Mouse (Mus musculus) hindbrain, embryonic 13.5 days (tissue): ENCODE results near the gene Fau. TPM values are rescaled to one million over a fixed set of nuclear protein-coding genes. Genes with fewer than 3 reads are reported as not detected.
A peak's percentile ranks its signal among the peaks of the same experiment; 100 is the strongest.

Experiments used
- ATAC-seq: fragments of 200-750 bp; cut with Nextera tagmentation; 2 replicates; pipeline ENCODE4 v1.8.0; 2017; ENCODE audit warnings: moderate TSS enrichment; ENCODE audit not compliant: low FRiP score
- H3K27ac ChIP-seq: fragments of 300-500 bp; sonication (generic); 2 replicates; pipeline ENCODE4 v1.5.1; 2015; ENCODE audit warnings: inconsistent platforms, mild to moderate bottlenecking, moderate library complexity
- H3K27me3 ChIP-seq: fragments of 300-500 bp; sonication (generic); 2 replicates; pipeline ENCODE4 v1.6.1; 2015; ENCODE audit warnings: mild to moderate bottlenecking, inconsistent platforms
- H3K36me3 ChIP-seq: fragments of 300-500 bp; sonication (generic); 2 replicates; pipeline ENCODE4 v1.6.1; 2015; ENCODE audit warnings: mild to moderate bottlenecking, inconsistent platforms
- H3K4me1 ChIP-seq: fragments of 300-500 bp; sonication (generic); replicated peaks from 2 replicates; pipeline ENCODE4 v1.6.1; 2015; ENCODE audit warnings: inconsistent platforms
- H3K4me2 ChIP-seq: fragments of 300-500 bp; sonication (generic); 2 replicates; pipeline ENCODE4 v1.6.1; 2015; ENCODE audit warnings: inconsistent platforms, mild to moderate bottlenecking, moderate library complexity
- H3K4me3 ChIP-seq: fragments of 300-500 bp; sonication (generic); 2 replicates; pipeline ENCODE4 v1.5.1; 2015; ENCODE audit warnings: mild to moderate bottlenecking, inconsistent platforms
- H3K9ac ChIP-seq: fragments of 300-500 bp; sonication (generic); 2 replicates; pipeline ENCODE4 v1.6.1; 2015; ENCODE audit warnings: mild to moderate bottlenecking, inconsistent platforms
- H3K9me3 ChIP-seq: fragments of 300-500 bp; sonication (generic); 2 replicates; pipeline ENCODE4 v1.6.1; 2016; ENCODE audit warnings: inconsistent platforms
- WGBS: fragments of 180-500 bp; shearing (Covaris S2); methylation state at CpG from one replicate; pipeline ENCODE4 v1.1.7; 2015; 5-methylcytosine and 5-hydroxymethylcytosine counted together
- microRNA-seq: library from miRNA; unstranded; fragments of <30 nt; microRNA quantifications from one replicate; pipeline ENCODE4, GENCODE M21; 2016
- polyA plus RNA-seq: library from polyadenylated mRNA; unstranded; fragments of >200 nt; fragmentation: Nextera tagmentation; extraction: Ambion mirVana; gene quantifications from 2 replicates; pipeline ENCODE4 v1.2.1, GENCODE M21; 2015

Gene Fau
- polyA plus RNA-seq, 1 experiment from 2014 or later: 656 TPM

DNA sequence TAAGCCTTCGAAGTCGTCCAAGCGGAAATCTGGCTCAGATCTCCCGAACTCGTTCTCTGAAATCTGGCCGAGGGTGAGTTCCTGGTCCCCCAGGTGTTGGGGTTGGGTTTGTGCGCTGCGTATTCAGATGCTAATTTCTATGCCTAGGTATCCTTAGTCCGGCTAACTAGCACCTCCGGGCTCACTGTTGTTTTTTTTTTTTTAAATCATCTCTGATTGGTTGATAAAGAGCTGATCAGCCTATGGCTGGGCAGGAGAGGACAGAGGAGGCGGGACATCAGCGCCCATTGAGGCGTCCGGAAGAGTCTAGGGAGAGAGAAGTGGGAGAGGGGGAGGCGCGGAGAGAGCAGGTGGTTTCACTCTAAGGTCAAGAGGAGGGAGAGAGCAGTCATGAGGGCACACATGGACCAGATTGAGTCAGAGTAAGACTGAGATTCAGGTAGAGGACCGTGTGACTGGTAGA, 27.8 kb downstream of the Fau start:
- Histone ChIP-seq H3K36me3 (peaks cover 24% of the 10 kb centered on the region), H3K9ac (peak overlapping the region; percentile 58), H3K4me2 (peak overlapping the region; percentile 92), H3K9me3 (no peaks in the 10 kb centered on the region), H3K4me3 (peak overlapping the region; percentile 72), H3K27ac (no peak overlapping the region), H3K4me1 (peaks cover 29% of the 10 kb centered on the region), H3K27me3 (no peaks in the 10 kb centered on the region)
- under 1% methylated on average over 17 of the region's 17 CpGs for WGBS
- ATAC-seq: peak; percentile 60

GRCm38 (mm10) chr19:6088841-6089240, 31.2 kb downstream of the Fau start:
- Histone ChIP-seq H3K4me1 (peaks cover 15% of the 10 kb centered on the region), H3K4me3 (no peak overlapping the region), H3K4me2 (no peak overlapping the region), H3K36me3 (peaks cover 3% of the 10 kb centered on the region), H3K9me3 (no peaks in the 10 kb centered on the region), H3K27me3 (no peaks in the 10 kb centered on the region), H3K27ac (no peak overlapping the region), H3K9ac (no peak overlapping the region)
- no peak for ATAC-seq
- 94% methylated on average over 13 of the region's 13 CpGs for WGBS

DNA sequence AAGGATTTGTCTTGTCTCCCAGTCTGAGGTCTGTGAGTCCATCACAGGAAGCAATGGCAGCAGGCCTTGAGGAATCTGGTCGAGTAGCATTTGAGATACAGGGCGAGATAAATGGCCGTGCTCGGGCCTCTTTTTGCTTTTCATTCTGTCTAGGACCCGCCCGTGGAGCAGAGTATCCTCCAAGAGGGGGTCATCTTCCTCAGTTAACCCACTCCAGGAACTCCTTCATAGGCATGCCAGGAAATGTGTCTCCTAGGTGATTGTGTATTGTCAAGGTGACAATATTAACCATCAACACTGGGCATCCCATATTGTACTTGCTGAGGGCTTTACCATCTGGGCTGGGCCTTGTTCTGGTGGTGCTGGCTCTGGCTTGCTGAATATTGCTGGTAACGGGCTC, 36.5 kb downstream of the Fau start, which contains the start of gene AC131692.1:
Gene AC131692.1, plus strand, starts transcription at position 301 of the 400 bp plus-strand sequence.
- Histone ChIP-seq H3K9me3 (no peaks in the 10 kb centered on the region), H3K27ac (no peak within 1 kb of the TSS), H3K9ac (peak within 1 kb of the TSS; percentile 24; the same call in 1 of the 2 replicates), H3K4me3 (no peak within 1 kb of the TSS), H3K27me3 (no peaks in the 10 kb centered on the region), H3K4me2 (no peak within 1 kb of the TSS), H3K36me3 (peaks cover 3% of the 10 kb centered on the region), H3K4me1 (no peaks in the 10 kb centered on the region)
- no peak for ATAC-seq
- WGBS: 91% methylated on average over 7 of the region's 7 CpGs

DNA sequence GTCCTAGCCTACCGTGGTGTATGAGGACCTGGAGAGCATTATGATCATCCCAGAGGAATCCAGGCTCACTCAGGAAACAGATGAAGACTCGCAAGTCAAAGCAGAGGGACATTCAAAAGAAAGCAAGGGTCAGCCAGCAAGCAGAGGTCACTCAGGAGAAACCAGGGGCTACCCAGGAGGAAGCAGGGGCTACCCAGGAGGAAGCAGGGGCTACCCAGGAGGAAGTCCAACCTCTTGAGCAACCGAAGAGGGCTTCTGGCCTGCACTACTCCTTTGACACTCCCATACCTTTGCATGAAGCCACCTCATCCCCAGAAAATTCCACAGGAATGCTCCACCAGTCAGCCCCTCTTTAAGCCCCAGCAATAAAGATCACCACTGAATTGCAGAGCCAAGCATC, 40.2 kb downstream of the Fau start:
- no peaks in the 10 kb centered on the region for H3K4me1 ChIP-seq
- H3K27ac ChIP-seq: no peak overlapping the region
- H3K4me2 ChIP-seq: no peak overlapping the region
- ATAC-seq: no peak
- no peaks in the 10 kb centered on the region for H3K9me3 ChIP-seq
- no peaks in the 10 kb centered on the region for H3K36me3 ChIP-seq
- no peaks in the 10 kb centered on the region for H3K27me3 ChIP-seq
- WGBS: 95% methylated on average over 3 of the region's 3 CpGs
- no peak overlapping the region for H3K9ac ChIP-seq
- H3K4me3 ChIP-seq: no peak overlapping the region

- no peaks in the 10 kb centered on the region for H3K9me3 ChIP-seq
- no peaks in the 10 kb centered on the region for H3K27me3 ChIP-seq
- no peak overlapping the region for H3K27ac ChIP-seq
- H3K4me3 ChIP-seq: no peak overlapping the region
- ATAC-seq: no peak
- H3K4me1 ChIP-seq: no peaks in the 10 kb centered on the region
- H3K4me2 ChIP-seq: no peak overlapping the region
- no peaks in the 10 kb centered on the region for H3K36me3 ChIP-seq
- no peak overlapping the region for H3K9ac ChIP-seq
- 62% methylated on average over 6 of the region's 6 CpGs for WGBS
These were observed 43.5 kb downstream of the Fau start for GRCm38 (mm10) chr19:6101186-6101585.

DNA sequence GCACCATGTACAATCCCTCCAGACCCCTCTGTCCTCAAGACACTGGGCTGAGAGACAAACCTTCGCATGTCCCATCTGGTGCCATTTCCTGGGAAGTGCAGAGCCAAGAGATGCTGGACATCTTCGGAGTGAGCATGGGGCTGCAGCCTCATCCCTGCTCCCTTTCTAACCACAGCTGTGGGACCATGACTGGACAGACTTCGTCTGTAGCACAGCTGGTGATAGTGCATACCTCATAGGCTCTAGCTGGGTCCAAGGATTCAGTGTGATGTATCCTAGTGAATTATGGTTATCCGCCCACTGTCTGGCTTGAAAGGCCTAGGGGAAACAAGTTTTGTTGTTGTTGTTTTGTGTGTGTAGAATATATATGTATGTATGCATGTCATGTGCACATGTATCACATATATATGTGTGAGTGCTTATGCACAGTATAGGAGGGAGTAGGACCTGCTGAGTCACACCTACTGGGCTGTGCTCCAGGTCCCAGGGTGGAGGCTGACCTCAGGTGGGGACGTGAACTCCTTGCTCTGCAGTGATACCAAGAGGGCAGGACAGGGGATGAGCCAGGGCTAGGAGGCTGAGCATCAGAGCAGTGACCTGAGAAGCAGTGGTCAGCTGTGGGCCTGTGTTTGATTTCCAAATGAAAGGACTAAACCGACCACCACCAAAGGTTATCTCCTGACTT, 44.7 kb downstream of the Fau start:
- no peaks in the 10 kb centered on the region for H3K27me3 ChIP-seq
- H3K9ac ChIP-seq: no peak overlapping the region; the same call in 1 of the 2 replicates
- no peaks in the 10 kb centered on the region for H3K36me3 ChIP-seq
- H3K27ac ChIP-seq: no peak overlapping the region
- no peaks in the 10 kb centered on the region for H3K9me3 ChIP-seq
- H3K4me1 ChIP-seq: no peaks in the 10 kb centered on the region
- H3K4me2 ChIP-seq: no peak overlapping the region
- 80% methylated on average over 6 of the region's 6 CpGs for WGBS
- H3K4me3 ChIP-seq: no peak overlapping the region
- ATAC-seq: no peak

- no peak overlapping the region for H3K4me3 ChIP-seq
- ATAC-seq: no peak
- H3K27me3 ChIP-seq: no peaks in the 10 kb centered on the region
- no peaks in the 10 kb centered on the region for H3K36me3 ChIP-seq
- WGBS: 92% methylated on average over 4 of the region's 4 CpGs
- no peaks in the 10 kb centered on the region for H3K4me1 ChIP-seq
- 0 out of 2 replicates have a peak overlapping the region, but pooled peaks have one; percentile 1 for H3K9ac ChIP-seq
- no peak overlapping the region for H3K27ac ChIP-seq
- no peaks in the 10 kb centered on the region for H3K9me3 ChIP-seq
- no peak overlapping the region for H3K4me2 ChIP-seq
These were observed 46.8 kb downstream of the Fau start for GRCm38 (mm10) chr19:6104476-6104875.

GRCm38 (mm10) chr19:6105586-6105985, 47.9 kb downstream of the Fau start, which contains the start of gene Naaladl1:
Gene Naaladl1 (plus strand): TSS chr19:6105782.
- Histone ChIP-seq H3K27ac (no peak within 1 kb of the TSS), H3K9ac (0 out of 2 replicates have a peak within 1 kb of the TSS, but pooled peaks have one; percentile 29), H3K4me3 (no peak within 1 kb of the TSS), H3K36me3 (no peaks in the 10 kb centered on the region), H3K4me1 (no peaks in the 10 kb centered on the region), H3K9me3 (no peaks in the 10 kb centered on the region), H3K4me2 (no peak within 1 kb of the TSS), H3K27me3 (no peaks in the 10 kb centered on the region)
- 82% methylated on average over 7 of the region's 7 CpGs for WGBS
- ATAC-seq: no peak

Small RNA genes within 50 kb of the gene (microRNA-seq; reads per million reads assigned to microRNA genes)
- 1.4 reads per million for gene Mir6988

Other genes starting within 250 kb of the Fau start
- gene Frmd8, start 182.6 kb upstream of the Fau start, polyA plus RNA-seq: 17.5 and 19.3 TPM in 2 replicates
- gene Slc25a45, start 180.0 kb upstream of the Fau start, polyA plus RNA-seq: 2.6 and 2.8 TPM in 2 replicates
- gene Tigd3, start 163.7 kb upstream of the Fau start, polyA plus RNA-seq: 15.2 and 15.9 TPM in 2 replicates
- 128 and 137 TPM in 2 replicates for gene Dpf2, start 144.8 kb upstream of the Fau start, polyA plus RNA-seq
- gene Cdc42ep2, start 133.0 kb upstream of the Fau start, polyA plus RNA-seq: 11.5 and 12.4 TPM in 2 replicates
- gene Pola2, start 93.6 kb upstream of the Fau start, polyA plus RNA-seq: 22.6 and 24.2 TPM in 2 replicates
- gene Slc22a20, start 71.7 kb upstream of the Fau start, polyA plus RNA-seq: not detected in 2 replicates
- 3.3 and 4.7 TPM in 2 replicates for gene Capn1, start 41.9 kb upstream of the Fau start, polyA plus RNA-seq
- gene Syvn1, start 11.3 kb upstream of the Fau start, polyA plus RNA-seq: 30.6 and 33.0 TPM in 2 replicates
- 64.6 and 68.9 TPM in 2 replicates for gene Mrpl49, start 59 bp upstream of the Fau start, polyA plus RNA-seq
- 30.7 and 34.7 TPM in 2 replicates for gene Znhit2, start 3.3 kb downstream of the Fau start, polyA plus RNA-seq
- gene Tm7sf2, start 10.5 kb downstream of the Fau start, polyA plus RNA-seq: 50.4 and 51.6 TPM in 2 replicates
- 81.8 and 85.5 TPM in 2 replicates for gene Vps51, start 19.4 kb downstream of the Fau start, polyA plus RNA-seq
- gene Tmem262, start 22.2 kb downstream of the Fau start, polyA plus RNA-seq: not detected in 2 replicates
- 1.1 and 2.3 TPM in 2 replicates for gene Gm28374, start 24.4 kb downstream of the Fau start, polyA plus RNA-seq
- gene Zfpl1, start 27.1 kb downstream of the Fau start, polyA plus RNA-seq: 79.2 and 82.5 TPM in 2 replicates
- gene Cdca5, start 27.1 kb downstream of the Fau start, polyA plus RNA-seq: 8.2 and 9.2 TPM in 2 replicates
- not detected in 2 replicates for gene AC131692.1, start 36.6 kb downstream of the Fau start, polyA plus RNA-seq
- 0.27 and 0.30 TPM in 2 replicates for gene Naaladl1, start 47.9 kb downstream of the Fau start, polyA plus RNA-seq
- gene Sac3d1, start 60.8 kb downstream of the Fau start, polyA plus RNA-seq: 43.0 and 43.6 TPM in 2 replicates
- 55.7 and 58.3 TPM in 2 replicates for gene Snx15, start 70.5 kb downstream of the Fau start, polyA plus RNA-seq
- not detected in 2 replicates for gene Batf2, start 83.1 kb downstream of the Fau start, polyA plus RNA-seq
- 128 and 133 TPM in 2 replicates for gene Arl2, start 83.7 kb downstream of the Fau start, polyA plus RNA-seq
- not detected in 2 replicates for gene Majin, start 126.5 kb downstream of the Fau start, polyA plus RNA-seq
- gene Gpha2, start 168.5 kb downstream of the Fau start, polyA plus RNA-seq: 0.27 TPM in 1 of 2 replicates, not detected in the other
- 93.8 and 98.3 TPM in 2 replicates for gene Ppp2r5b, start 178.0 kb downstream of the Fau start, polyA plus RNA-seq
- gene Atg2a, start 183.8 kb downstream of the Fau start, polyA plus RNA-seq: 11.6 and 11.7 TPM in 2 replicates
- 86.8 and 96.4 TPM in 2 replicates for gene Ehd1, start 218.9 kb downstream of the Fau start, polyA plus RNA-seq
- gene Cdc42bpg, start 248.6 kb downstream of the Fau start, polyA plus RNA-seq: 0.42 and 0.48 TPM in 2 replicates